Mouse (Mus musculus): ENCODE results near the gene Lce1g. TPM values are rescaled to one million over a fixed set of nuclear protein-coding genes. Genes with fewer than 3 reads are reported as not detected.

Lce1g gene
- not detected in 2 replicates for total RNA-seq (2017)

DNA sequence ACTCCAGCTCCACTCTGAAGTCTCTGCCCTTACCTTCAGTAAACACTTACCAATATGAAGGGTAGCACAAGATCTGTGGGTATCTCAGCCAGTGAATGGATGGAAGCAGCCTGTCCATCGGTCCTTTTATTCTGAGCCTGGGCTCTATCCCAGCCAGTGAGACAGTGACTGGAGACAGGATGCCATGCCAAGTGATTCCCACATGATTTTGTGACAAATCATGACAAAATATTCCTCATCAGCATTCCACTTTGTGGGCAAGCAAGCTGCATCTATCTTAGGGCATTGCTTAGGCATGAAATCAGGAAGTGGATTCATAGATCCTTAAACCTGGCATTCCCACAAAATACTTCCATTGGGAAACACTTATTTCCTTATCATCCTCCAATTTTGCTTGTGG, at the start of gene Lce1g:
TSS of gene Lce1g (minus strand) at position 101 of the 400 bp plus-strand sequence.
- ATAC-seq (replicated peaks in 1 of 2; ENCODE audit: insufficient read depth in 1 of 2, low FRiP score in 2 of 2, low TSS enrichment in 1 of 2, low read depth in 1 of 2, poor library complexity in 2 of 2, severe bottlenecking in 2 of 2), result no peak

DNA sequence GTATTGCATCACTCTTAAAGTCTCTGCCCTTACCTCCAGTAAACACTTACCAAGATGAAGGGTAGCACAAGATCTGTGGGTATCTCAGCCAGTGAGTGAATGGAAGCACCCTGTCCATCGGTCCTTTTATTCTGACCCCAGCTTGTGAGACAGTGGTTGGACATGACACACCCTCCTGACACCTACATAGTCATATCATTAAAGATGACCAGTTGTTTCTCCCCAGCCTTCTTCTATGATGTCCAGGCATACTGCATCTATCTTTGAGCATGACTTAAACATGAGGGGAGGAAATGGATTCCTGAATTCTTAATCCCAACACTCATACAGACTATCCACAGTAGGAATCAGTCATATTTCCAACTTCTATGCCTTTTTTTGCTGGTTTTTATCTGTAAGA, 38.3 kb upstream of the Lce1g start, which contains the start of gene Lce1j:
TSS of gene Lce1j (minus strand) at position 101 of the 400 bp plus-strand sequence.
- no peak for ATAC-seq (replicated peaks in 1 of 2; ENCODE audit: insufficient read depth in 1 of 2, low FRiP score in 2 of 2, low TSS enrichment in 1 of 2, low read depth in 1 of 2, poor library complexity in 2 of 2, severe bottlenecking in 2 of 2)

DNA sequence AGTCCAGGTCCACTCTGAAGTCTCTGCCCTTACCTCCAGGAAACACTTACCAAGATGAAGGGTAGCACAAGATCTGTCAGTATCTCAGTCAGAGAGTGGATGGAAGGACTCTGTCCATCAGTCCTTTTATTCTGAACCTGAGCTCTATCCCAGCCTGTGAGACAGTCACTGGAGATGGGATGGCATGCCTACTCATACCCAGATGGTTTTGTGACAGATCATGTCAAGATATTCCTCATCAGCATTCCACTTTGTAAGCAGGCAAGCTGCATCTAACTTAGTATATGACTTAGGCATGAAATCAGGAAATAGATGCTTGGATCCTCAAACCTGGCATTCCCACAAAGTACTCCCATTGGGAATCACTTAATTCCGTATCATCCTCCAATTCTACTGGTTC, 26.7 kb upstream of the Lce1g start, which contains the start of gene Lce1i:
TSS of gene Lce1i (minus strand) at position 101 of the 400 bp plus-strand sequence.
- no peak for ATAC-seq (replicated peaks in 1 of 2; ENCODE audit: insufficient read depth in 1 of 2, low FRiP score in 2 of 2, low TSS enrichment in 1 of 2, low read depth in 1 of 2, poor library complexity in 2 of 2, severe bottlenecking in 2 of 2)

DNA sequence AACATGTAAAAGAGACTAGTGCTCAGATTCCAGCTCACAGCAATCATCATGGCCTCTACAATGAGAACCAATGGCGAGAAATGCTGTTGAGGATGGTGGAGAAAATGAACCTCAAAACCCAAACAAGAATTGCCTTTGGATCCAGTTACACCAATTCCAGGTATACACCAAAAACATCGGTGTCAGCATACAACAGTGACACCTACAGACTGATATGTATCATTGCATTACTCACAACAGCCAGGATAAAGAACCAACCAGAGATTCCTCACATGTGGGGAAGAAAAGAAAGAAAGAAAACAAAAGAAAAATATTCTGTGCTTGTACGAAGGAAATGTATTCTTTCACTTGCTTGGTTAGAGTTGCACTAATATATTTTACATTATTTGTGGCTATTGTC, 19.4 kb upstream of the Lce1g start:
- ATAC-seq (replicated peaks in 1 of 2; ENCODE audit: insufficient read depth in 1 of 2, low FRiP score in 2 of 2, low TSS enrichment in 1 of 2, low read depth in 1 of 2, poor library complexity in 2 of 2, severe bottlenecking in 2 of 2), result no peak

DNA sequence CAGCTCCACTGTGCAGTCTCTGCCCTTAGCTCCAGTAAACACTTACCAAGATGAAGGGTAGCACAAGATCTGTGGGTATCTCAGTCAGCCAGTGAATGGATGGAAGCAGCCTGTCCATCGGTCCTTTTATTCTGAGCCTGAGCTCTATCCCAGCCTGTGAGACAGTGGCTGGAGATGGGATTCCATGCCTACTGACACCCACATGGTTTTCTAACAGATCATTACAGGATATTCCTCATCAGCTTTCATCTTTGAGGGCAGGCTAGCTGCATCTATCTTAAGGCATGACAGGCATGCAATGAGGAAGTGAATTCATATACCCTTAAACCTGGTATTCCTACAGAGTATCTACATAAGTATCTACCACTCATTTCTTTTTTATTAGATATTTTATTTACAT, 12.8 kb upstream of the Lce1g start, which contains the start of gene Lce1h:
TSS of gene Lce1h (minus strand) at position 101 of the 400 bp plus-strand sequence.
- ATAC-seq (replicated peaks in 1 of 2; ENCODE audit: insufficient read depth in 1 of 2, low FRiP score in 2 of 2, low TSS enrichment in 1 of 2, low read depth in 1 of 2, poor library complexity in 2 of 2, severe bottlenecking in 2 of 2), result no peak

DNA sequence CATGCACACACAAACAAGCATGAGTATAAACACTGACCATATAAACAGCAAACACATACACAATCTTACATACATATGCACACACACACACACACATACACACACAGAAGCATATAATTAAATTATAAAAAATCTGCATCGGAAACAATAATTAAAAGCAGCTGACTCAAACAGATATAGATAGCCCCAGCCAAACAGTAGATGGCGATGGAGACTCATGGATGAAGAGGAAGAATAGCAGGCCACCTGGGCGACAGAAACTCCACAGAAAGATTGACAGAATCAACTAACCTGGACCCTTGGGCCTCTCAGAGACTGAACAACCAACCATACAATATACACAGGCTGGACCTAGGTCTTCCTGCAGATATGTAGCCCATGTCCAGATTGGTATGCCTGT, 1.1 kb upstream of the Lce1g start:
- no peak for ATAC-seq (replicated peaks in 1 of 2; ENCODE audit: insufficient read depth in 1 of 2, low FRiP score in 2 of 2, low TSS enrichment in 1 of 2, low read depth in 1 of 2, poor library complexity in 2 of 2, severe bottlenecking in 2 of 2)

- ATAC-seq (replicated peaks in 1 of 2; ENCODE audit: insufficient read depth in 1 of 2, low FRiP score in 2 of 2, low TSS enrichment in 1 of 2, low read depth in 1 of 2, poor library complexity in 2 of 2, severe bottlenecking in 2 of 2), result no peak
Measured at GRCm38 (mm10) chr3:92738996-92739395, 13.1 kb downstream of the Lce1g start, which contains the start of gene Gm38119. Gene Gm38119 (minus strand): TSS chr3:92739096.

GRCm38 (mm10) chr3:92722631-92723030, 29.5 kb downstream of the Lce1g start:
- no peak for ATAC-seq (replicated peaks in 1 of 2; ENCODE audit: insufficient read depth in 1 of 2, low FRiP score in 2 of 2, low TSS enrichment in 1 of 2, low read depth in 1 of 2, poor library complexity in 2 of 2, severe bottlenecking in 2 of 2)

- ATAC-seq (replicated peaks in 1 of 2; ENCODE audit: insufficient read depth in 1 of 2, low FRiP score in 2 of 2, low TSS enrichment in 1 of 2, low read depth in 1 of 2, poor library complexity in 2 of 2, severe bottlenecking in 2 of 2), result no peak
Measured at GRCm38 (mm10) chr3:92720250-92720649, 31.9 kb downstream of the Lce1g start, which contains the start of gene Lce1f. Gene Lce1f (minus strand): TSS chr3:92720350.

DNA sequence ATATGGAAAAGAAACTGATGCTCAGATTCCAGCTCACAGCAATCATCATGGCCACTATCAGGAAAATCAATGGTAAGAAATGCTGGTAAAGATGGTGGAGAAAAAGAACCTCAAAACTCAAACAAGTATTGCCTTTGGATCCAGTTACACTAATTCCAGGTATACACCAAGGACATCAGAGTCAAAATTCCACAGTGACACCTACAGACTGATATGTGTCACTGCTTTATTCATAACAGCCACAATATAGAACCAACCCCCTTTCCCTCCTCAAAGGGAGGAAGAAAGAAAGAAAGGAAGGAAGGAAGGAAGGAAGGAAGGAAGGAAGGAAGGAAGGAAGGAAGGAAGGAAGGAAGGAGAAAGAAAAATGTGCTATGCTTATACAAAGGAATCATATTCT, 37.0 kb downstream of the Lce1g start:
- ATAC-seq (replicated peaks in 1 of 2; ENCODE audit: insufficient read depth in 1 of 2, low FRiP score in 2 of 2, low TSS enrichment in 1 of 2, low read depth in 1 of 2, poor library complexity in 2 of 2, severe bottlenecking in 2 of 2), result no peak

- no peak for ATAC-seq (replicated peaks in 1 of 2; ENCODE audit: insufficient read depth in 1 of 2, low FRiP score in 2 of 2, low TSS enrichment in 1 of 2, low read depth in 1 of 2, poor library complexity in 2 of 2, severe bottlenecking in 2 of 2)
Measured at GRCm38 (mm10) chr3:92708974-92709373, 43.2 kb downstream of the Lce1g start, which contains the start of gene Lce1e. Gene Lce1e (minus strand): TSS chr3:92709074.

Other genes starting within 250 kb of the Lce1g start
- gene 2310046K23Rik, start 217.8 kb downstream of the Lce1g start, total RNA-seq (2017), result not detected in 2 replicates
- not detected in 2 replicates for gene Ivl, start 178.6 kb downstream of the Lce1g start, total RNA-seq (2017)
- not detected in 2 replicates for gene Smcp, start 163.3 kb downstream of the Lce1g start, total RNA-seq (2017)
- not detected in 2 replicates for gene 2210017I01Rik, start 144.8 kb downstream of the Lce1g start, total RNA-seq (2017)
- not detected in 2 replicates for gene Lce6a, start 130.7 kb downstream of the Lce1g start, total RNA-seq (2017)
- not detected in 2 replicates for gene Lce1a1, start 104.0 kb downstream of the Lce1g start, total RNA-seq (2017)
- gene Lce1b, start 95.4 kb downstream of the Lce1g start, total RNA-seq (2017), result not detected in 2 replicates
- not detected in 2 replicates for gene Lce1a2, start 82.0 kb downstream of the Lce1g start, total RNA-seq (2017)
- gene Lce1c, start 73.1 kb downstream of the Lce1g start, total RNA-seq (2017), result not detected in 2 replicates
- gene Lce1d, start 65.1 kb downstream of the Lce1g start, total RNA-seq (2017), result not detected in 2 replicates
- gene Lce1e, start 43.3 kb downstream of the Lce1g start, total RNA-seq (2017), result not detected in 2 replicates
- not detected in 2 replicates for gene Lce1f, start 32.0 kb downstream of the Lce1g start, total RNA-seq (2017)
- gene Gm38119, start 13.2 kb downstream of the Lce1g start, total RNA-seq (2017), result not detected in 2 replicates
- not detected in 2 replicates for gene Lce1h, start 12.7 kb upstream of the Lce1g start, total RNA-seq (2017)
- not detected in 2 replicates for gene Lce1i, start 26.6 kb upstream of the Lce1g start, total RNA-seq (2017)
- not detected in 2 replicates for gene Lce1j, start 38.2 kb upstream of the Lce1g start, total RNA-seq (2017)
- gene Lce1k, start 55.6 kb upstream of the Lce1g start, total RNA-seq (2017), result not detected in 2 replicates
- gene Kprp, start 74.9 kb upstream of the Lce1g start, total RNA-seq (2017), result not detected in 2 replicates
- not detected in 2 replicates for gene Lce1l, start 98.9 kb upstream of the Lce1g start, total RNA-seq (2017)
- not detected in 2 replicates for gene 2310050C09Rik, start 117.9 kb upstream of the Lce1g start, total RNA-seq (2017)
- gene Lce3a, start 173.9 kb upstream of the Lce1g start, total RNA-seq (2017), result not detected in 2 replicates
- not detected in 2 replicates for gene Lce3b, start 180.6 kb upstream of the Lce1g start, total RNA-seq (2017)
- not detected in 2 replicates for gene Lce3c, start 192.1 kb upstream of the Lce1g start, total RNA-seq (2017)
- gene Lce3d, start 205.1 kb upstream of the Lce1g start, total RNA-seq (2017), result not detected in 2 replicates
- gene Lce3e, start 214.7 kb upstream of the Lce1g start, total RNA-seq (2017), result not detected in 2 replicates
- gene Lce3f, start 239.9 kb upstream of the Lce1g start, total RNA-seq (2017), result not detected in 2 replicates

Data from hematopoietic stem cell, adult 5-6 weeks (primary cell).